In the genomic region with DNA sequence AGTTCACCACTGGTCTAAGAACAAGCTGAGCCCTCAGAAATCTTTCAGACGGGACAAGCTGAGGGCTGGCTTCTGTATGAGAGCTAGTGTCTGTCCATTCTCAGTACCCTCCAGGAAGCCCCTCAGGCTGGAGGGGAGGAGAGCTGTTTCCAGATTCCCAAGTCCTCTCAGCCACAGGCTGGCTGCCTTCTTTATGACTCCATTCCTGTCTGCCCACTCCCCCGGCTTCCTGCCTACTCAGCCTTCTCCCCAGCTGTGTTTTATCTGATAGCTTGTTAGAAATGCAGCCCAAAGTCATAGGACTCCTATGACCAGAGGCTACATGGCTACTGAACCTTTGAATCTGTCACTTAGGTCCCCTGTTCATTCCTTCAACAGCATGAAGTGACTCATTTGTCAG, we compare ENCODE assay signal across 20 mouse cellular contexts. TPM values are rescaled to one million over a fixed set of nuclear protein-coding genes. Genes with fewer than 3 reads are reported as not detected.
DNase-seq lines count a peak whose midpoint lies in the region; ATAC-seq and TF ChIP-seq lines count a peak whose summit lies in the region.
"Had no signal": no experiment of that assay in that cellular context is flagged by ENCODE, and none has a peak within 500 bp of the region (broad histone marks: within the 10 kb centered on the region; RNA-seq: fewer than 3 reads in every experiment).

No protein-coding gene starts in this region.

- 0 out of 2 replicates have a peak overlapping the region, but pooled peaks have one; percentile 5 for H3K9ac ChIP-seq in hindbrain, postnatal 0 days (replicated peaks; ENCODE audit: low read length)
- no peak overlapping the region for H3K9ac ChIP-seq in hindbrain, embryonic 12.5 days
- H3K9ac ChIP-seq in stomach, embryonic 15.5 days, result no peak overlapping the region
- H3K9ac ChIP-seq in stomach, postnatal 0 days (ENCODE audit: low read length), result no peak overlapping the region
- H3K9ac ChIP-seq: forebrain, embryonic 13.5 days; liver, postnatal 0 days had no signal

- H3K4me1 ChIP-seq in hindbrain, postnatal 0 days (ENCODE audit: insufficient read depth, low read length), result no peaks in the 10 kb centered on the region
- peaks cover 5% of the 10 kb centered on the region; the same call in 1 of the 2 replicates for H3K4me1 ChIP-seq in hindbrain, embryonic 12.5 days
- peaks cover 4% of the 10 kb centered on the region; the same call in 1 of the 2 replicates for H3K4me1 ChIP-seq in stomach, embryonic 15.5 days
- no peaks in the 10 kb centered on the region for H3K4me1 ChIP-seq in stomach, postnatal 0 days (replicated peaks; ENCODE audit: control insufficient read depth, insufficient read depth)

- WGBS in hindbrain, postnatal 0 days, result 48% methylated on average over 2 of the region's 2 CpGs
- 62% methylated on average over 2 of the region's 2 CpGs for WGBS in hindbrain, embryonic 12.5 days
- 40% methylated on average over 2 of the region's 2 CpGs for WGBS in stomach, embryonic 15.5 days
- WGBS in stomach, postnatal 0 days, result 39% methylated on average over 2 of the region's 2 CpGs

- peak; percentile 45 for DNase-seq in adrenal gland, adult 2 months
- DNase-seq in adrenal gland, postnatal 25 days, result no peak
- DNase-seq in hindbrain, postnatal 0 days (ENCODE audit: low spot score), result no peak
- no peak for DNase-seq in stomach, postnatal 0 days (ENCODE audit: low spot score)
- DNase-seq in layer of hippocampus, postnatal 14 days (ENCODE audit: low spot score in 2 of 2), result no peak
- DNase-seq in ovary, postnatal 14 days (ENCODE audit: low spot score), result no peak
- DNase-seq: cerebellum, postnatal 25 days; layer of hippocampus, adult 9-11 months; liver, postnatal 0 days; midbrain, embryonic 14.5 days; right cerebral cortex, postnatal 25 days had no signal

- no peak for TF ChIP-seq CTCF in hindbrain, postnatal 0 days (IDR thresholded peaks at IDR 0.05; ENCODE audit: low read depth)
- TF ChIP-seq CTCF in stomach, postnatal 0 days (IDR thresholded peaks at IDR 0.05; ENCODE audit: low read depth), result no peak

- H3K4me3 ChIP-seq in hindbrain, postnatal 0 days (ENCODE audit: low read length), result no peak overlapping the region
- H3K4me3 ChIP-seq in hindbrain, embryonic 12.5 days, result no peak overlapping the region
- H3K4me3 ChIP-seq in stomach, embryonic 15.5 days (replicated peaks), result no peak overlapping the region
- no peak overlapping the region for H3K4me3 ChIP-seq in stomach, postnatal 0 days (ENCODE audit: low read depth, low read length)
- H3K4me3 ChIP-seq: forebrain, embryonic 13.5 days had no signal

- no peak overlapping the region for H3K27ac ChIP-seq in hindbrain, postnatal 0 days
- H3K27ac ChIP-seq in hindbrain, embryonic 12.5 days, result no peak overlapping the region
- 0 out of 2 replicates have a peak overlapping the region, but pooled peaks have one; percentile 14 for H3K27ac ChIP-seq in stomach, embryonic 15.5 days
- no peak overlapping the region for H3K27ac ChIP-seq in stomach, postnatal 0 days (replicated peaks)
- H3K27ac ChIP-seq: forebrain, embryonic 13.5 days; macrophage had no signal

- H3K36me3 ChIP-seq in hindbrain, postnatal 0 days (ENCODE audit: insufficient read depth, low read length), result no peaks in the 10 kb centered on the region
- H3K36me3 ChIP-seq in hindbrain, embryonic 12.5 days, result no peaks in the 10 kb centered on the region
- no peaks in the 10 kb centered on the region for H3K36me3 ChIP-seq in stomach, embryonic 15.5 days
- H3K36me3 ChIP-seq in stomach, postnatal 0 days (ENCODE audit: control insufficient read depth, insufficient read depth, low read length), result no peaks in the 10 kb centered on the region

- H3K4me2 ChIP-seq in hindbrain, postnatal 0 days (ENCODE audit: low read depth, low read length), result no peak overlapping the region
- no peak overlapping the region for H3K4me2 ChIP-seq in hindbrain, embryonic 12.5 days (replicated peaks)
- H3K4me2 ChIP-seq in stomach, embryonic 15.5 days, result no peak overlapping the region
- H3K4me2 ChIP-seq in stomach, postnatal 0 days (replicated peaks; ENCODE audit: low read depth), result no peak overlapping the region
- H3K4me2 ChIP-seq: forebrain, embryonic 13.5 days had no signal

- no peaks in the 10 kb centered on the region for H3K9me3 ChIP-seq in hindbrain, postnatal 0 days (ENCODE audit: low read length)
- no peaks in the 10 kb centered on the region for H3K9me3 ChIP-seq in hindbrain, embryonic 12.5 days (replicated peaks)
- H3K9me3 ChIP-seq in stomach, embryonic 15.5 days, result no peaks in the 10 kb centered on the region
- no peaks in the 10 kb centered on the region for H3K9me3 ChIP-seq in stomach, postnatal 0 days (ENCODE audit: control insufficient read depth, low read length)

- TF ChIP-seq EP300 in stomach, postnatal 0 days (optimal IDR thresholded peaks at IDR 0.05), result no peak

- H3K27me3 ChIP-seq in hindbrain, postnatal 0 days (ENCODE audit: insufficient read depth, low read length), result no peaks in the 10 kb centered on the region
- no peaks in the 10 kb centered on the region for H3K27me3 ChIP-seq in hindbrain, embryonic 12.5 days
- H3K27me3 ChIP-seq in stomach, embryonic 15.5 days (replicated peaks), result no peaks in the 10 kb centered on the region
- H3K27me3 ChIP-seq in stomach, postnatal 0 days (ENCODE audit: control insufficient read depth, insufficient read depth, low read length), result no peaks in the 10 kb centered on the region
- H3K27me3 ChIP-seq: forebrain, embryonic 13.5 days had no signal

- no peak for ATAC-seq in hindbrain, postnatal 0 days
- ATAC-seq in hindbrain, embryonic 12.5 days (ENCODE audit: low FRiP score), result no peak
- ATAC-seq in stomach, embryonic 15.5 days (ENCODE audit: insufficient read depth, low FRiP score, low read depth), result no peak; the same call in 1 of the 2 replicates
- no peak for ATAC-seq in stomach, postnatal 0 days (ENCODE audit: low FRiP score, low TSS enrichment)
- ATAC-seq: hindbrain, embryonic 16.5 days; liver, postnatal 0 days had no signal

RNA-seq across cellular contexts. Expression of a gene that starts 40.8 kb away (rescaled TPM):
- total RNA-seq in adrenal gland, adult 2 months (2021), result 10 to 100 TPM; 80.1 to 86.7 TPM
- 16.7 and 21.1 TPM in 2 replicates for polyA plus RNA-seq in adrenal gland, adult 2 months (2012; rRNA removed)
- 110 and 125 TPM in 2 replicates for total RNA-seq in adrenal gland, postnatal 25 days (2021)
- total RNA-seq in hindbrain, postnatal 0 days (2014; rRNA removed), result 28.6 and 37.4 TPM in 2 replicates
- 18.6 and 19.3 TPM in 2 replicates for polyA plus RNA-seq in hindbrain, postnatal 0 days (2015; fragmentation: Nextera tagmentation; extraction: Ambion mirVana)
- polyA plus RNA-seq in hindbrain, embryonic 12.5 days (2016; fragmentation: Nextera tagmentation; extraction: Ambion mirVana), result 26.8 and 30.9 TPM in 2 replicates
- polyA plus RNA-seq in stomach, embryonic 15.5 days (2015; fragmentation: Nextera tagmentation; extraction: Ambion mirVana), result 9.1 and 10.0 TPM in 2 replicates
- polyA plus RNA-seq in stomach, postnatal 0 days (2015; fragmentation: Nextera tagmentation; extraction: Ambion mirVana), result 10.7 and 13.1 TPM in 2 replicates
- 10 to 100 TPM; 44.9 to 60.2 TPM for total RNA-seq in layer of hippocampus, postnatal 14 days (2021)

RNA-seq across cellular contexts. Expression of a gene that starts 50.2 kb away (rescaled TPM):
- total RNA-seq in adrenal gland, adult 2 months (2021), result under 1 TPM in 1 of 2 experiments, not detected in 1; 0.23 TPM
- polyA plus RNA-seq in adrenal gland, adult 2 months (2012; rRNA removed), result 0.02 TPM in 1 of 2 replicates, not detected in the other
- not detected in 2 replicates for total RNA-seq in adrenal gland, postnatal 25 days (2021)
- 2.6 and 4.2 TPM in 2 replicates for total RNA-seq in hindbrain, postnatal 0 days (2014; rRNA removed)
- polyA plus RNA-seq in hindbrain, postnatal 0 days (2015; fragmentation: Nextera tagmentation; extraction: Ambion mirVana), result 1.9 and 2.6 TPM in 2 replicates
- 9.3 and 11.7 TPM in 2 replicates for polyA plus RNA-seq in hindbrain, embryonic 12.5 days (2016; fragmentation: Nextera tagmentation; extraction: Ambion mirVana)
- 3.9 and 4.7 TPM in 2 replicates for polyA plus RNA-seq in stomach, embryonic 15.5 days (2015; fragmentation: Nextera tagmentation; extraction: Ambion mirVana)
- 0.08 and 0.10 TPM in 2 replicates for polyA plus RNA-seq in stomach, postnatal 0 days (2015; fragmentation: Nextera tagmentation; extraction: Ambion mirVana)
- under 1 TPM; 0.23 to 0.26 TPM for total RNA-seq in layer of hippocampus, postnatal 14 days (2021)
- total RNA-seq: adrenal gland, adult 18-20 months; gastrocnemius, postnatal 36 days had no signal
- polyA plus RNA-seq: heart, postnatal 0 days; macrophage; thymus, postnatal 0 days had no signal
